Mouse (Mus musculus) adrenal gland, postnatal 4 days (tissue): ENCODE measurements around the gene Ntng2. TPM values are rescaled to one million over a fixed set of nuclear protein-coding genes. Genes with fewer than 3 reads are reported as not detected.
A peak's percentile ranks its signal among the peaks of the same experiment; 100 is the strongest.

Experiments
- DNase-seq, 2 experiments: peaks; one replicate each; pipeline ENCODE4 v3.0.0; 2021 to 2022; ENCODE audit warnings: low spot score in 2 of 2, mixed read lengths in 2 of 2
- long read RNA-seq, 2 experiments: library from polyadenylated mRNA; stranded (forward); transcript quantifications; one replicate each; pipeline ENCODE4 v2.0.0; 2021
- total RNA-seq, 2 experiments: library from RNA; stranded (reverse); gene quantifications; 2 replicates each; pipeline ENCODE4 v1.2.3; 2021

Ntng2 gene
- 10 to 100 TPM; 31.5 to 32.3 TPM for total RNA-seq
- long read RNA-seq, experiment 1: 0 reads
- long read RNA-seq, experiment 2, partial matches to known transcripts: 0 of 1 reads
- long read RNA-seq, experiment 2, other reads (novel, unspliced or antisense): 1 of 1 reads

DNA sequence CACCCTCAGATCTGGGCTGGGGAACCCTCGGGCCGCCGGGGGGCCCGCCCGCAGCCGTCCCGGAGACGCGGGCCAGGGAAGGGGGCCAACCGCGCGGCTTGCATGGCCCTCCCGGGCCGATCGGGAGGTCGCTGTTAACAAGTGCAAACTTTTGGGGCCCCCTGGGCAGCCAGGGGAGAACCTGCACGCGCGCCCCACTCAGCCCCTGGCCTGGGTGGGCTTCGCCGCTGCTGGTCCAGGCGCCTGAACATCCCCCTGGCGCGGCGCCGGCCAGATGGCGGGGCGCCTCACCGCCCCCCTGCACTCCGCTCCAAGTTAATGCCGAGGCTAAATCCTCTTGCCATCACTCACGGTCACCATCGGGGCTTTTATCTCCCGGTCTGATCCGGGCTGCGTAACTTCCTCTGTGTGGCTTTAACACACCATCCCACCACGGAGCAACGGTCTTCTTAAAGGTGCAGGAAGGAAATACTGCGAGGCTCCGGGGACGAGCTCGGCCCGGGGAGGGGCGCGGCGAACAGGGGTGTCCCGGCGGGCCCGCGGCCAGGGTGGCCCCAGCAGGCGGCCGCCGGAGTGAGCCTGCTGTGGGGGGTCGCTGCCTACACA, at the start of gene Ntng2:
Gene Ntng2 (minus strand): TSS at position 407 of the 606 bp plus-strand sequence.
- DNase-seq: peak in 1 of 2 experiments; percentile 49

DNA sequence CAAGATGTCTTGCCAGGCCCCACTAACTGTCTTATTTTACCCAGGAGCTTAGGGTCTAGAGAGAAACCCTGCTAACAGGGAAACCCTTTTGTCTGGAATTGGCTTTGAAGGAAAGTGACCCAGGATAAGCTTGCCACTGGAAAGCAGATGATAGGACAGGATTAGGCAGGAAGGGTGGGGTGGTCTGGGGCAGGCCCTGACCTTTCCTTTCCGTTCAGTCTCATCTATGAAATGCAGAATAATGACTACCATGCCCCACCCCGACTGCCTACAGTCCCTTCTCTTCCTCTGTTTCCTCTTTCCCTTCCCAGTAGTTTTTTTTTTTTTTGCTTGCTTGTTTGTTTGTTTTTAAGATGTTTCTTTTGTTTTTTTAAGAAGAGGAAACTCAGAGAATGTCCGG, 42.8 kb upstream of the Ntng2 start:
- DNase-seq: no peak

DNA sequence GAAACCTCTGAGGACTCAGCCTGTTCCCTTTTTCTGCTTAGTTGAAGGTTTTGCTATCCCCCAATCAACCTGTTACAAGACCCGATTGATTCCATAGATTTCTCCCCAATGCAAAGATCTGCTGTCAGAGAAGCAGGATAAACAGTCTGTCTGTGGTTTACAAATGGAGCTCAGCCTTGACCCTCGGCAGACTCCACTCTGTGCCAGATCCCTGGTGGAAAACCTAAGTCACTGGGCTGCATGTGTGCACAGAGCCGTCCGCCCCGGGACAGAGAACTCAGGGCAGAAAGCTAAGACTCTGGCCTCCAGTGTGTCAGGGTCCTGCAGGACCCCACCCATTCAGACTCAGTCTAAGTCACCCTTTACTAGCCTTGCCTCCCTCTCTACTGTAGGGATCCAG, 34.8 kb upstream of the Ntng2 start:
- DNase-seq: no peak

DNA sequence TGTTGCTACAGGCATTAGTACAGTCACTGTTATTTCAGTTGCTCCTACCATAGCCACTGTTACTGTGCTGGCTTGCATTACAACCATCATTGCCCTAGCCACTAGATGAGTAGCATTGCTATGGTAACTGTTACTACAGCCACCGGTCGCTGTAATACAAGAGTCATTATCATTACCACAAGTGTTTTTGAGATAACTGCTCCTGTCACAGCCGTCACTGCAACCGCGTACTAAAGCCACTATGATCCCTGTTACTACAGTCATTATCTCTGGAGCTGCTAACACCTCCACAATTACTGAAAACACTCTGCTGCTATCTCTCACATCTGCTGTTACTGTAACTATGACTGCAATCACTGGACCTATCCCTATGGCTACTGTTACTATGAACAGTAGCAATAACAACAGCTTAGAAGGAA, 24.9 kb upstream of the Ntng2 start:
- DNase-seq: no peak

DNA sequence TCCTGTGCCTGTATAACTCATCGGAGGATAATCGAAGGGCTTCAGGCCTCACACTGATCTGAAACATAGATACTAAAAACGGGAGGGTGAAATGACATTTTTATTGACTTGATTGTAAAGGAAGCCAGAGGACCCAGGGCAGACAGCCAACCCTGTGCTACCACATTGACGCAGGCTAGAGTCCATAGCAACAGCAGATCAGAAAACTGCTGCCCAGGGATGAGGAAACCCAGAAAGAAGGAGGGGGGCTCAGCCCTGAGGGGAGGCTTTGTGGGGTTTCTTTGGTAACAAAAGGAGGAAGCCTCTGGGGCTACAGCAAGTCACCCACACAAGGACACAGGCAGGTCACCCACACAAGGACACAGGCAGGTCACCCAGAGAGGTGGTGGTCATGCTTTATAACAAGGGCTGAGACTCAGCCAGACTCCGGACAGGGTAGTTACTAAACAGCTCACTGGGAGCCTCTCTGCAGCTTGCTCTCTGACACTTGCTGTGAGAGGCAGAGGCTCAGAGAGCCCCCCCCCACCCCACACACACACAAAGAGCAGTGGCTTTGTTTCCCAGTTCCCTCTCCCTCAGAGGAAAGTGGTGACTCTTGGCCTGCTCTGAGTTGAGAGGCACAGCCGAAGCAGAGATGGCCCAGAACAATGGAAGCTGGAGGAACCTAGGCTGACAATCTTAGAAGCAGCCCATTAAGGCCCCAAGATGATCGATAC, 19.2 kb upstream of the Ntng2 start:
- no peak for DNase-seq

DNA sequence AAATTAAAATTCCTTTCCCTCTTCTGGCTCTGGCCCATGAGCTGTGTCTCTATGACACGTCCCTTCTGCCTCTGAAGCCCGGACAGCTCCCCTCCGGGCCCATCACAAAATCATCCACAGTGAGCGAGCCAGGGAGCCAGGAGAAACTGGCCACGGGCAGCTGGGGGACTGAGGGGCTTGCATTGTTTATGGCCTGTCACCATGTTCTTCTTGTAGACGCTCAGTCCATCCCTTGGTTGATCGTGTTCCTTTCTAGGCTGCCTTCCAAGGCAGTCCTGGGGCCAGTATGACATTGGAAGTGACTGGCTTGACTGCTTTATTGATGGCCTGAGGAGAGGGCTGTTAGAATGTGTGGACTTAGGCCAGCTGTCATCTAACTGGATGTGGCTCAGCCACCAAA, 18.3 kb upstream of the Ntng2 start:
- no peak for DNase-seq

DNA sequence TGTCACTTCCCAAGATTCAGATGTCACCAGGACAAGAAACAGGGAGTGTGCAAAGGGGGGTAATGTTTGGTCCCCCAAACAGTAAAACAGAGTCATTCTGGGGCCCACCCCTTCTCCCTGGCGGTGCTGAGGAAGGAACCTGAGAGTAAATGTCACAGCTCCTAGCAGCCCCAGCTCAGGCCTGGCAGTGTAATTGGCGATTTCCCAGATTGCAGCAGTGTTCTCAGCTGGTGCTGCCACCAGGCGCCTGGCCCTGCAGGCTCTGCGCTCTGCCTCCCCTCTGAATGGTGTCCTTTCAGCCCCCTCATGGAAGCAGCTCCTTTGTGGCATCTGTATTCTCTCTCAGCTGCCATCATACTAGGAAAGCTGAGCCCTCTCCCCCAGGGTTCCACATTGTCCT, 14.0 kb upstream of the Ntng2 start:
- no peak for DNase-seq

DNA sequence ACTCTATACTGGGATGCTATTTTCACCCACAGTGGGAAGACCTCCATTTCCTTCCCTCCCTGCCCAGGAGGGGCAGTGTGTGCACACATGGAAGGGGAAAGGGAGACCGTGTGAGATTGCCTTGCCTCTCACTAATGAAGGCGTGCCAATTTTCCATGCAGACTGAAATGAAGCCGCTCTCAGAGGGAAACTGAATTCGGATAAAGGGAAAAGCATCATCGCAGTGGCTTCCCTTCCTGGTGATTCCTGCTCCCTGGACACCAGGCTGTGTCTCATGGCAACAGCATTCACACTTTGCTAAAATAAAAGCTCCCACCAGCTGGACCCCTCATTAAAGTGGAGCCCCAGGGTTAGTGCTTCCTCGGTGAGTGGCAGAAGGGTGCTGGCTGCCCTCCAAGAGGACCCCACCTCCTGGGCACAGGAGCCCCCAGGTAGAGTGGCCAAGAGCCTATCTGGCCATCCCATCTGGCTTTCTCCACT, 9.7 kb upstream of the Ntng2 start:
- DNase-seq: no peak

DNA sequence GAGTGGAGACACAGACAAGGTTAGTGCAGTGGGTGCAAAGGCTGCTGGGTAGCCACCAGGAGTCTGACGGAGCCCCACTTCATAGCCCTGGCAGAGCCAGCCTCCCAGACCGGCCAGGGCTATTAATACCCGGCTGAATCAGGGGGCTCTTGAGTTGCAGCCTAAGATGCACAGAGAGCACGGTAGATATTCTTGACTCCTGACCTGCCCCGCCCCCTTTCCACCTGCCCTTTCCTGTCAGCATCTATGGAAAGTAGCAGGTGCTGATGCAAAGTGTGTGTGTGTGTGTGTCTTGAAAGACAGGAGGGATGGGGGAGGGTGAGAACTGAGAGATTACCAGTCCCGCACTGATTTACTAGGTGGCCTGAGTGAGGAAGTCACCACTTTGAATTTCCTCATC, 8.3 kb upstream of the Ntng2 start:
- no peak for DNase-seq

DNA sequence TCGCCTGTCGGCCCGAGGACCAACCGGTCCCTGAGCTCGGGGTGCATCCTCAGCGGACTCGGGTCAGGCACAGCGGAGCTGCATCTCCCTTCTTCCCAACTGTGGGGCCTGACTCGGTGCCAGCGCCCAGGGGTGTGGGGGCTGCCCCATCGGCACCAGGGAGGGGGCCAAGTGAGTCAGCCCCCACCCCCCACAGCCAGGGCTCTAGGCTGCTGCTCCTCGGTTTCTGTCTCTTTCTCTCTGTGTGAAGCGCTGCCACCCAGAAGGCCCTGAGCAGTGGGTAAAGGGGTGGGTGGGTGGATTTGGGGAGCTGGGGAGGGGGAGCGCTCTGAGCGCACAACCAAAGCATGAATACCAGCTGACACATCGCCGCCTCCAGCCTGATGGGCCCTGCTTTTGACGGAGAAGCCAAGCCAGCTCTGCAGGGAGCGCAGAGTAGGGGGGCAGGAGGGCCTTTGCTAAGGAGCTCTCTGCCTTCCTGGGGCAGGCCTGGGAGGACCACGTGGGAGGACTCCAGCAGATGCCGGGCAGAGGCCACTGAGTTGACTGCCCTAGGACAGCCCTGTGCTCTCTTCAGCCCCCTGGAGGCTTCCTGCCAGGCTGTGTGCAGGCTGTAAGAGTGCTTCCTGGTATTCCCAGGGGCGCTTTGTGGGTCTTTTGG, 530 bp upstream of the Ntng2 start:
- DNase-seq: peak in 1 of 2 experiments; percentile 15

DNA sequence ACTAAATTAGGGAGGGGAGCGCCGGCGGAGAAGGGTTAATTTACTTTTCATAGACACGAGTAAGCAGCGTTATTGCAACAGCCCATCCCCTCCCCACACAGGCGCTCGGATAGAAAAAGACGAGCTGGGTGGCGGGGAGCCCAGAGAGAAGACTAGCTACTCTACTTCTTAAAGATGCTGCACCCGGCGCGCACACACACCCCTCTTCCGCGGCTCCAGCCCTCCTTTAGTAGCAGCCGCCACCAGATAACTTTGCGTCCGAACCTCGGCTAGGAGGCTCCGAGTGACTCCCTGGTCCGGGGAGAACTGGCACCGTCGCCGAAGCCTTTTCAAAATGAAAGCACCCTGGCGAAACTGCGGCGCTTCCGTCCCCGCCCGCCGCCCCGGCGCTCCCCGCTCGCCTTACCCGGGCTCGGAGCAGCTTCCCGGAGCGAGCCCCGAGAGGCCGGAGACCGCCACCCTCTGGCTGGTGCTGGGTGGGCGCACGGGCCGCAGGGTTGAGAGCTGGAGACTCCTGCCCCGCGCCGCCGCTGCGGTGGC, 676 bp downstream of the Ntng2 start:
- no peak for DNase-seq

DNA sequence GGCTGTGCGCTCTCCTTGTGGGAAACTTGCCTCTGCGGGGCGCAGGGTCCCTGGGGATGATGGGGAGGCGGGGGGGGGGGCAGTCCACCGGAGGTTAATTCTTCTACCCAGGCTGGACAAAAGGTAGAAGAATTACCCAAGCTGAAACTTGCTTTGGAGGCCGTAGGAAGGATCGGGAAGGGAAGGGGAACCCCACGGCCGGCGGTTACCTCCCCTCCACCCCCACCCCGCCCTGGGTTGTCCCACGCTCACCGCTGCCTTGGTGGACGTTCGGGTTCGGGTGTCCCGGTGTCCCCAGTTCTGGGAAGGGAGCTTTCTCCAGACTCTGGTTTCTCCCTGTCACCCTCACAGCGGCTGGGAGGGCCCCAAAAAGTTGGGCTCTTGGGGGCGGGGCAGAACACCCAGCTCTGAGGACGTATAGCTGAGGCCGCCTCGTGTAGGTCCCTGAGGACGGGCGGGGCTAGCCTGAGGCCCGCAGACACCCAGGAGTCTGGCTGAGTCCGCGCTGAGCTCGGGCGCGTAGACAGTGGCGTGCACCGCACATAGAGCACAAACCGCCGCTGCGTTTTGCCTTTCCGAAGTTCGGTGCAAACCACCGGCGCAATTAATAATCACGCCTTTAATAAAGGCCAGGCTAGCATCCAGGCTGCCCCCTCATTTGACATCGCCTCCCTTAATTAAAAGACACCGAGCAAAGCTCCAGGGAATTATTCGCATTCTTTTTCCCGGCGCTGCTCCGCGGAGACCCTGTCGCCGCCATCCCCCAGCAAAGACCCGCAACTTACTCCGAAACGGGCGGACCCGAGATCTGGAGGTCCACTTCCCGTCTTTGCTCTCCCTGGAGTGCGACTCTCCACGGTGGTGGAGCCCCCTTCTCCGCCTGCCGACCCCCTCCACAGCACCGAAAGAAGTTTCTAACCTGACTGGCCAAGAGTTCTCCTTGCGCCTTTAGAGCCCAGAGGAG, 1.4 kb downstream of the Ntng2 start:
- no peak for DNase-seq

DNA sequence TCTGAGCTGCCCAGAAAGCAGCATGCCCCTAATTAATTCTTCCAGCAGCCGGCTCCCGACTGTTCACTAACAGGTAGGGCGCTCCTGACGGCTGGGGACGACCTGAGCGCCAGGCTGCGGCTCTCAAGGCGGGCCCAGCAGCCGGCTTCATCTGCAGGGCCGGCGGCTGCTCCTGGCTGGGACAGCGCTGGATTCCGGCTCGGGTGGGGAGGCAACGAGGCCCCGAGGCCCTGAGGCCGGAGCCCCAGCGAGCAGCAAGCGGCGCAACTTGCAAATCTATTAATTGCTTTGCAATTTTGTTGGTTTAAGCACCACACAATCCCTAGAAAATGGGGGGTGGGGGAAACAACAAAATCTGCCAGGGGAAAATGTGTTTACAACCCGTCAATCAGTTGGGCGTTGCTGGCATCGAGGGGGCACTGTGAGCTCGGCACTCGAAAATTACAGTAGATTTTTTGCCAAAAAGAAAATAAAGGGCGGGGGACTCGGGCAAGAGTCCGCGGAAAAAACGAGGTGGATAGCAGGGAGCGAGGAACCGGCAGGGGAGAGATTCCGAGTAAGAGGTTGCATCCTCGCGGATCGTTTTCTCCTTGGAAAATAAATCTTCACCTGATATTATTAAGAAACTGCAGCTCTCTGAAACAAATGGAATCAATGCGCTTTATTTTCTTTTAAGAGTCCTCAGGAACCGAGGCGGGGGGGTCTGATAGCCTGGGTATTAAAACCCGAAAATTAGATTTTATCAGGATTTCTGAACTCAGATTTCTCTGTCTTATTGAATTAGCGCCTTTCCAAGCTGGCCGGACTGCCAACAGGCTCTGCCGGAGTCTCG, 2.3 kb downstream of the Ntng2 start:
- DNase-seq: no peak

DNA sequence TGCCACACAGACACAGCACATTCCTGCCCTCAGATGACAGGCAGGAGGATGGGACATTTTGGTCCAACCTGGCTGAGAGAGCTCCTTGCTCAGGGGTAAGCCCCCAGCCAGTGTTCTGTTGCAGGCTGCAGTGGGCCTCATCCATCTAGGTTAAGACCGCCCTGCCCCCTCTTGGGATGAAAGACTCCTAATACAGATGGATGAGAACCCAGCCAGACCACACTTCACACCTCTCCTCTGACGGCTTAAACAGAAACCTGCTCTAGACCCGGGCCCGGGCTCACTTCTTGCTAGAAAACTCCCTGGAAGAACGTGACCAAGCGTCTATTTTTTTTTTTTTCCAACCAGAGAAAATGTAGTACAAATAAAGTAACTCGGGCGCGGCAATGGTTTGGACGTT, 3.0 kb downstream of the Ntng2 start:
- no peak for DNase-seq

DNA sequence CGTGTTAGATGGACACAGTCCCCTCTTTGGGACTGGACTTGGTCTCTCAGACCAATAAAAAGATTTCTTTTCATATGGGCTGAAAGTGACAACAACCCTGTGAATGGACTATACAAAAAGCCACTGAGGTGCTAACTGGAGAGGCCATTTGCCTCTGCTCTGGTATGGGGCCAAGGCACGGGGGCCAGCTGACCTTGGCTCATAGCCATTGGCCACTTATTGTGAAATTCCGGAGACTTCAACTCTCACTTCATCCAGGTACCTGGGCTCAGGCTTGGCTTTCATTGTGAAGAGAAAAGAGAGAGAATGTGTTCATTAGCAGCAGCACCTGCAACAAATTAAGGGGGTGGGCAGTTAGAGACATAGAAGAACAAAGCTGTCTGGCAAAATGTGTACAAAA, 4.3 kb downstream of the Ntng2 start:
- DNase-seq: no peak

DNA sequence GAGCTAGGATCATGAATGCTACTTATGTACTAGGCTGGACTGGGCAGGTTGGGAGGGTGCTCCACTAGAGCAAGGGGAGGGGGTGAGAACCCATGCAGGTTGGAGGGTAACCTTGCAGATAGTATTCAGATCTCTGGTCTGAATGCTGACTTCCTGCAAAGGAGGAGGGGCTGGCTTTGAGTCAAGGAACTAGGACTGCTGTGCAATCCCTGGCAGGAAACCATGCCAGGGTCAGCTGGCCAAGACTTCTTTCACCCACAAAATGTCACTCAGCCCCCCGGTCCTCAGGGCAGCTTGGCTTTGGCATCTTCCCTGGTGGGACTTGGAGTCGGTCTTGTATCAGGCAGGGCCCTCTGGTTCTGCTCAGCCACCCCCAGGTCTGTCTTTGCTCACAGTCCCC, 5.4 kb downstream of the Ntng2 start:
- DNase-seq: no peak

DNA sequence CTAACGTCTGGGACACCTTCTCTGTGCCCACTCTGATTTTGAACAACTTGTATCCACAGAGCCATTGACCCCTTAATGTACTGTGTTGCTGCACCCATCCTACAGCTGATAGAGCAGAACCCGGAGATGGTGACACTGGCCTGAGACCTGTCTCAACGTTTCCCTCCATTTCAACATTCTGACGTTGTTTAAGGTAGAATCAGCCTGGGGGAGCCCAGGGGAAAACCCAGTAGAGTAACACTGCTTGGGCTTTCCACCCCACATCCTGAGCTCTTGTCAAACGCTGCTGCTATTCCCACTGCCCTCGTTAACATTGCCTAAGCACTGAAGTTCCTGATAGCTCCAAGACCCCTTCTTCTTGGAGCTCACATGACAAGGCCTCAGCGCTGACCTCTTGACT, 5.9 kb downstream of the Ntng2 start:
- no peak for DNase-seq

DNA sequence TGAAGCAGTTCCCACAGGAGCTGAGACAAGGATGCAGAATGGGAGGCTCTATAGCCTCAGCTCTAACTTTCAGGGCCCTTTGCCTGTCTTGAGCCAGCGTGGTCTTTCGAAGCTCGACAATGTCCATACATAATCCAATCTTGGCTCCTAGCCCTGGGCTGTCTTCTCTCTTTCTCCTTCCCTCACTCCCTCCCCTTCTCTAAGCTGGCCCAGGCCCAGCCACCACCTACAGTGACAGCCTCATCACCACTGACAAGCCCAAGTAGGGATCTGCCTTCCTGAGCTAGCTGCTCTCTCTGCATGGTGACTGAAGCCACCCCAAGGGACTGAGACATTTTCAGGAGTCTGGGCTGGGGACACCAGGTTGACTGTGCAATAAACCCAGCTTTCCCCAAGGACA, 6.5 kb downstream of the Ntng2 start:
- DNase-seq: no peak

DNA sequence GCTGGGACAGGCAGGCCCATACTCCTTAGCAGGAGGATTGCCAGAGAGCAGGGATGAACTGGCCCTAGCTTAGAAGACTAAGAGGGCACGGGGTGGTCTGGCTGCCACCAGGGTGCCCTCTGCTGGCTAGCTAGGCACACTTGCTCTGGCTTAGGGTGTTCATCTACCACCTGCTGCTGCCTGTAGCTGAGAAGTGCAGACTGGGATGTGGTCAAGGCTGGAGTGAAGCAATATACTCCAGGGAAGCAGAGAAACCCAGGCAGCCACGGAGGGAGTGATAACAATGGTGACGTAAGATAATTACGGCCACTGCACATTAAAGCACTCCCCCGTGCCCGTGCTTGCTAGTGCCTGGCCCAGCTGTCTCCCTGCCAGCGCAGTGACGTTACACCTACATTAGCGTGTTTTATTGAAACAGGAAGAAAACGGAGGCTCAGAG, 7.4 kb downstream of the Ntng2 start:
- no peak for DNase-seq

DNA sequence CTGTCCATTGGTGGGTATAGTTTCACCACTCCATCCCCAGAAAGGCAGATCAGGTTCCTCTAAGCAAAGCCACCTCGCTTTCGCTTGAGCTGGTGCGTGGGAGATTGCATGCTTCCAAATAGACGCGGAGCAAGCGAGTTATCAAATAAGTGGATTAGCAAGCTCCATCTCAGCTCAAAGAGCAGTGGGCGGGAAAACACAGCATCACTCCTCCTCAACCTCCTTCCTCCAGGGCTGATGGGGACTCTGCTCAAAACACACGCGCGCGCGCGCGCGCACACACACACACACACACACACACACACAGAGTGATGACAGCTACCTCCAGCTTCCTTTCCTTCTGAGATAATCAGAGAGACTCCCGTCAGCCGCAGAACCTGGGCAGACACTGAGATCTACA, 13.5 kb downstream of the Ntng2 start:
- no peak for DNase-seq
